8 mouse cellular contexts compared by ENCODE assay signal in the genomic region with DNA sequence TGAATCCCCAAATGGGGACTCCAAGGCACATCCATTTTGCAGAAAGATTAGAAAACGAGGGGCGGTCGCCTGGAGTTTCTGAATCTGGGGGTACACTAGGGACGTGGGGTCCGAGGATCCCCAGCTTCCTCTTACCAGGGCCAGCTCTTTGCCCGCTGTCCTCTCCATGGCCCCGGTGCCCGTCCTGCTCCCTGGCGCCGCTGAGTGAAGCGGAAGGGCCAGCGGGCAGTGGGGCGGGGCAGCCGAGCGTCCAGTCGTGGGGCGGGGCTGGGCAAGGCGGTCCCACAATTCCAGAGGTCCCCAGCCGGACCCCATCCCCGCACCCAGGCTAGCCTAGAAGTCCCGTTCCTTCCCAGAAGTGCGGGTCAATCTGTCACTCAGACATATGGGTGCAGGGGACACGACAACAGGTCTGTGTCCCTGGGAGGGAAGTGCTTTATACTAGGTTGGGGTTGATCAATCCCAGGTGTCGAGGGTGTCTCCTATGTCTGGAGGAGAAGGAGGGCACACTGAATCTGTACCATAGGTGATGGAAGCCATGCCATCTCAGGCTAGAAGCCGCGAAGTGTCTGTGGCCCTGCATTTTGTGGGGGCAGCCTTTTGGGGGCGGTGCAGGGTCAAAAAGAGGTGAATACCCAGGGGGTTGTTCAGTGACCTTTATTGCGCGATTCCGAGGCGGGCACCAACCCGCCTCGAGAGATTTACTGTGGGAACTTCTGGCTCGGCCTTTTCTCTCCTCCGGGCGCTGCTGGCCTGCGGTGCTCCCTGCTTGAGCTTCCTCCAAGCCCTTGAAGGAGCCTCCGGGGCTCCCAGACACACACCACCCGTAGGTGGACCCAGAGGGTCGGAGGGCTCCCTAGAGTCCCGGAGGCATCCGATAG. TPM values are rescaled to one million over a fixed set of nuclear protein-coding genes. Genes with fewer than 3 reads are reported as not detected.
DNase-seq lines count a peak whose midpoint lies in the region; ATAC-seq and TF ChIP-seq lines count a peak whose summit lies in the region.

Rgl3 (minus strand) TSS at position 217 of the 881 bp plus-strand sequence.

- no peak for TF ChIP-seq EP300 in heart, adult 2 months (IDR thresholded peaks at IDR 0.05; ENCODE audit: insufficient read depth, low read depth, low read length)
- TF ChIP-seq EP300 in lung, postnatal 0 days (IDR thresholded peaks at IDR 0.05) = no peak

- H3K79me2 ChIP-seq in heart, adult 2 months (replicated peaks; ENCODE audit: control insufficient read depth, insufficient read depth, low read length) = no peaks in the 10 kb centered on the region

- intact Hi-C loops in heart, adult 2 months (cut with DNase I) = no loop called here

- no peak for TF ChIP-seq POLR2A in cortical plate, adult 2 months (IDR thresholded peaks at IDR 0.05; ENCODE audit: extremely low read depth, insufficient read depth, low read length)
- peak; percentile 31; the same call in 1 of the 2 replicates for TF ChIP-seq POLR2A in heart, adult 2 months (IDR thresholded peaks at IDR 0.05; ENCODE audit: insufficient read depth, low read depth, low read length)
- TF ChIP-seq POLR2A in kidney, adult 2 months (IDR thresholded peaks at IDR 0.05; ENCODE audit: low read depth, low read length) = peak; percentile 39

- H3K27ac ChIP-seq in cortical plate, adult 2 months (ENCODE audit: insufficient read depth, low read length) = no peak within 1 kb of the TSS
- no peak within 1 kb of the TSS; the same call in 1 of the 2 replicates for H3K27ac ChIP-seq in heart, adult 2 months
- H3K27ac ChIP-seq in kidney, adult 2 months (ENCODE audit: insufficient read depth, low read depth, low read length) = peak within 1 kb of the TSS; percentile 96
- no peak within 1 kb of the TSS for H3K27ac ChIP-seq in lung, postnatal 0 days (ENCODE audit: low read length)

- 2% methylated on average over 42 of the region's 42 CpGs for WGBS in heart, adult 2 months
- 1% methylated on average over 42 of the region's 42 CpGs for WGBS in kidney, adult 2 months
- WGBS in lung, postnatal 0 days = 1% methylated on average over 37 of the region's 42 CpGs

- ATAC-seq in lung, postnatal 0 days = peak; percentile 79

- H3K4me1 ChIP-seq in cortical plate, adult 2 months (ENCODE audit: control insufficient read depth, insufficient read depth, low read length) = 0 out of 2 replicates have a peak, but pooled peaks cover 2% of the 10 kb centered on the region
- no peaks in the 10 kb centered on the region; the same call in 1 of the 2 replicates for H3K4me1 ChIP-seq in heart, adult 2 months (ENCODE audit: control insufficient read depth, insufficient read depth, low read length)
- peaks cover 7% of the 10 kb centered on the region for H3K4me1 ChIP-seq in kidney, adult 2 months (ENCODE audit: control insufficient read depth, insufficient read depth, low read length)
- H3K4me1 ChIP-seq in lung, postnatal 0 days (ENCODE audit: insufficient read depth, low read depth, low read length) = peaks cover 13% of the 10 kb centered on the region

- no peaks in the 10 kb centered on the region for H3K9me3 ChIP-seq in lung, postnatal 0 days (ENCODE audit: low read length)

- H3K4me3 ChIP-seq in cortical plate, adult 2 months (ENCODE audit: insufficient read depth, low read length) = peak within 1 kb of the TSS; percentile 33
- peak within 1 kb of the TSS; percentile 58 for H3K4me3 ChIP-seq in heart, adult 2 months
- H3K4me3 ChIP-seq in kidney, adult 2 months (ENCODE audit: insufficient read depth, low read depth, low read length) = peak within 1 kb of the TSS; percentile 92
- peak within 1 kb of the TSS; percentile 45 for H3K4me3 ChIP-seq in lung, postnatal 0 days (ENCODE audit: low read depth, low read length)

- DNase-seq in gastrocnemius, adult 18-20 months (ENCODE audit: low spot score) = peak; percentile 39
- no peak for DNase-seq in gastrocnemius, adult 8-10 months (ENCODE audit: low spot score in 2 of 2)
- peak; percentile 76 for DNase-seq in heart, adult 2 months
- peak; percentile 88 for DNase-seq in kidney, adult 2 months
- peak; percentile 62 for DNase-seq in lung, postnatal 0 days (ENCODE audit: low spot score)
- DNase-seq in retina, embryonic 14.5 days (ENCODE audit: low spot score) = peak; percentile 68
- DNase-seq in spleen, postnatal 10 days (ENCODE audit: low spot score in 2 of 2) = no peak

- peak within 1 kb of the TSS; percentile 63 for H3K9ac ChIP-seq in heart, adult 2 months (ENCODE audit: low read depth, low read length)
- H3K9ac ChIP-seq in lung, postnatal 0 days (replicated peaks; ENCODE audit: low read depth) = peak within 1 kb of the TSS; percentile 16; the same call in 1 of the 2 replicates

- H3K27me3 ChIP-seq in heart, adult 2 months (ENCODE audit: control insufficient read depth, insufficient read depth, low read length) = peaks cover 9% of the 10 kb centered on the region; the same call in 1 of the 2 replicates
- H3K27me3 ChIP-seq in kidney, adult 2 months (replicated peaks; ENCODE audit: control insufficient read depth, insufficient read depth, low read length) = no peaks in the 10 kb centered on the region
- peaks cover 25% of the 10 kb centered on the region; the same call in 1 of the 2 replicates for H3K27me3 ChIP-seq in lung, postnatal 0 days (replicated peaks; ENCODE audit: insufficient read depth, low read length)

- no peak for TF ChIP-seq CTCF in cortical plate, adult 2 months (IDR thresholded peaks at IDR 0.05; ENCODE audit: extremely low read depth, insufficient read depth, low read length)
- no peak for TF ChIP-seq CTCF in heart, adult 2 months (IDR thresholded peaks at IDR 0.05)
- TF ChIP-seq CTCF in kidney, adult 2 months (conservative IDR thresholded peaks at IDR 0.05; ENCODE audit: insufficient read depth, insufficient read length, low read depth, low read length) = no peak
- TF ChIP-seq CTCF in lung, postnatal 0 days (IDR thresholded peaks at IDR 0.05) = no peak

- H3K4me2 ChIP-seq in lung, postnatal 0 days (replicated peaks; ENCODE audit: low read depth, low read length) = peak within 1 kb of the TSS; percentile 91

- no peaks in the 10 kb centered on the region for H3K36me3 ChIP-seq in heart, adult 2 months (ENCODE audit: control insufficient read depth, insufficient read depth, low read length)
- no peaks in the 10 kb centered on the region for H3K36me3 ChIP-seq in kidney, adult 2 months (ENCODE audit: control insufficient read depth, insufficient read depth, low read length)
- H3K36me3 ChIP-seq in lung, postnatal 0 days (ENCODE audit: insufficient read depth, low read length) = no peaks in the 10 kb centered on the region

RNA-seq across cellular contexts. Expression of gene Rgl3, which starts in this region (rescaled TPM):
- under 1 TPM; 0.39 to 0.55 TPM for total RNA-seq in gastrocnemius, adult 18-20 months (2021)
- total RNA-seq in gastrocnemius, adult 8-10 months (2022) = under 1 TPM; 0.27 to 0.88 (median 0.63) TPM
- 5.2 and 5.4 TPM in 2 replicates for polyA plus RNA-seq in cortical plate, adult 2 months (2012; rRNA removed)
- total RNA-seq in heart, adult 2 months (2021) = 1 to 10 TPM; 4.2 to 4.8 TPM
- polyA plus RNA-seq in heart, adult 2 months (2012; rRNA removed) = 12.7 and 13.9 TPM in 2 replicates
- 88.2 and 111 TPM in 2 replicates for polyA plus RNA-seq in kidney, adult 2 months (2012; rRNA removed)
- polyA plus RNA-seq in lung, postnatal 0 days (2015; fragmentation: Nextera tagmentation; extraction: Ambion mirVana) = 6.0 and 6.4 TPM in 2 replicates

Comparison
In these comparisons a context has a peak if more than half of its experiments do, and no peak if none do; other contexts are left out.
1. Peak in DNase-seq in gastrocnemius, adult 18-20 months; RNA of the gene not detected or under 1 TPM.
2. DNase-seq: peak in heart, adult 2 months (2 of 2), kidney, adult 2 months (single experiment), lung, postnatal 0 days (single experiment) and retina, embryonic 14.5 days (single experiment); none in gastrocnemius, adult 8-10 months (0 of 2) and spleen, postnatal 10 days (0 of 2).
3. H3K4me3 ChIP-seq: peak in every context shown above with its lines; median percentile 92 in kidney, adult 2 months; 58 in heart, adult 2 months; 45 in lung, postnatal 0 days; 33 in cortical plate, adult 2 months.